Mouse (Mus musculus): ENCODE measurements around the gene Syt1. TPM values are rescaled to one million over a fixed set of nuclear protein-coding genes. Genes with fewer than 3 reads are reported as not detected.

Syt1 gene
- polyA plus RNA-seq, 1 experiment from 2014 or later, result 0.07 TPM

DNA sequence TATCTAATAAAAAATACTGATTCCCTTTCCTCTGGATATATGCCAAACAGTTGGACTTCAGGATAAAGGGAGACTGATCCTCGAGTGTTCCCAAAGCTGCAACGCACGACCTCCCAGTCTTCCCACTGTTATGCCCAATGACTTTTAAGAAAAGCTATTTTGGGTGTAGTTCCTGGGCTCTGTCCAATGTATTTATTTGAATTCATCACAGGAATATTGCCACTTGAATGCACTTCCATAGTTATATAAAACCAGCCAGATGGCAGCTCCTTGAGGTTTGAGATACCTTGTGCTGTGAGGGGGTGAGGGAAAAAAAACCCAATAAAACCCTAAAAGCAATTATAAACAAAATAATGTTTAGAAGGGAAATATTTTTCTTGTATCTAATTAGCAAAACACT, 285.9 kb downstream of the Syt1 start:
- WGBS (ENCODE audit: insufficient replicate concordance), result 73% methylated on average over 3 of the region's 3 CpGs
- Histone ChIP-seq H3K27me3 (ENCODE audit: insufficient read depth, low read length) (no peaks in the 10 kb centered on the region), H3K4me1 (ENCODE audit: insufficient read depth) (no peaks in the 10 kb centered on the region), H3K9me3 (ENCODE audit: low read length) (0 out of 2 replicates have a peak, but pooled peaks cover 2% of the 10 kb centered on the region), H3K4me3 (ENCODE audit: low read depth, low read length) (no peak overlapping the region), H3K27ac (ENCODE audit: low read depth) (no peak overlapping the region), H3K36me3 (replicated peaks; ENCODE audit: insufficient read depth, low read length) (no peaks in the 10 kb centered on the region), H3K9ac (replicated peaks) (no peak overlapping the region), H3K4me2 (ENCODE audit: low read depth, low read length) (no peak overlapping the region)
- TF ChIP-seq EP300 (IDR thresholded peaks at IDR 0.05; ENCODE audit: low read depth) (no peak), CTCF (IDR thresholded peaks at IDR 0.05; ENCODE audit: low read depth) (no peak)
- ATAC-seq (no peak), DNase-seq (no peak)

DNA sequence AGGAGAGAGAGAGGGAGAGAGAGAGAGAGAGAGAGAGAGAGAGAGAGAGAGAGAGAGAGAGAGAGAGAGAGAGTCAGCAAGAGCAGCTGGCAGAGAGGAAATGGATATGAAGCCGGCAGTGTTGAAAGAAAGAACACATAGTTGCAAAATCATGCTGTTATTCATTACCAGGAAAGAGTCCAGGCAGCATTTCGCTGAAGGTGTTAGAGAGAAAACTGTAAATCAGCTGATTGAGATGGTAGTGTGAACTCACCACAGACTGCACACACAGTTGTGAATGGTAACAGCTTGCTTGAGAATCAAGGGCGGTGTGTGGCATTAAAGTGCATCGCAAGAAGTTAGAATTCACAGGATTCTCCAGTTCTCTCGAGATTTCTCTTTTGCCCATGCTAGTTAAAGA, 300.3 kb downstream of the Syt1 start:
- ATAC-seq, result peak; percentile 72
- no peaks in the 10 kb centered on the region for H3K9me3 ChIP-seq (ENCODE audit: low read length)
- H3K4me2 ChIP-seq (ENCODE audit: low read depth, low read length), result no peak overlapping the region
- 50% methylated on average over 5 of the region's 5 CpGs for WGBS (ENCODE audit: insufficient replicate concordance)
- H3K36me3 ChIP-seq (replicated peaks; ENCODE audit: insufficient read depth, low read length), result no peaks in the 10 kb centered on the region
- H3K27ac ChIP-seq (ENCODE audit: low read depth), result no peak overlapping the region
- H3K4me3 ChIP-seq (ENCODE audit: low read depth, low read length), result no peak overlapping the region
- H3K27me3 ChIP-seq (ENCODE audit: insufficient read depth, low read length), result no peaks in the 10 kb centered on the region
- no peak for DNase-seq
- no peaks in the 10 kb centered on the region for H3K4me1 ChIP-seq (ENCODE audit: insufficient read depth)
- no peak for TF ChIP-seq CTCF (IDR thresholded peaks at IDR 0.05; ENCODE audit: low read depth)
- TF ChIP-seq EP300 (IDR thresholded peaks at IDR 0.05; ENCODE audit: low read depth), result no peak
- no peak overlapping the region for H3K9ac ChIP-seq (replicated peaks)

- peak; percentile 55 for DNase-seq
- Histone ChIP-seq H3K9ac (replicated peaks) (no peak overlapping the region), H3K4me3 (ENCODE audit: low read depth, low read length) (no peak overlapping the region), H3K36me3 (replicated peaks; ENCODE audit: insufficient read depth, low read length) (no peaks in the 10 kb centered on the region), H3K27ac (ENCODE audit: low read depth) (no peak overlapping the region), H3K9me3 (ENCODE audit: low read length) (no peaks in the 10 kb centered on the region), H3K4me2 (ENCODE audit: low read depth, low read length) (no peak overlapping the region), H3K4me1 (ENCODE audit: insufficient read depth) (no peaks in the 10 kb centered on the region), H3K27me3 (ENCODE audit: insufficient read depth, low read length) (no peaks in the 10 kb centered on the region)
- ATAC-seq, result peak; percentile 74
- WGBS (ENCODE audit: insufficient replicate concordance), result 60% methylated on average over 3 of the region's 3 CpGs
- TF ChIP-seq EP300 (IDR thresholded peaks at IDR 0.05; ENCODE audit: low read depth), result no peak
- TF ChIP-seq CTCF (IDR thresholded peaks at IDR 0.05; ENCODE audit: low read depth), result no peak
Observed at GRCm38 (mm10) chr10:108705658-108706057, 305.1 kb downstream of the Syt1 start.

DNA sequence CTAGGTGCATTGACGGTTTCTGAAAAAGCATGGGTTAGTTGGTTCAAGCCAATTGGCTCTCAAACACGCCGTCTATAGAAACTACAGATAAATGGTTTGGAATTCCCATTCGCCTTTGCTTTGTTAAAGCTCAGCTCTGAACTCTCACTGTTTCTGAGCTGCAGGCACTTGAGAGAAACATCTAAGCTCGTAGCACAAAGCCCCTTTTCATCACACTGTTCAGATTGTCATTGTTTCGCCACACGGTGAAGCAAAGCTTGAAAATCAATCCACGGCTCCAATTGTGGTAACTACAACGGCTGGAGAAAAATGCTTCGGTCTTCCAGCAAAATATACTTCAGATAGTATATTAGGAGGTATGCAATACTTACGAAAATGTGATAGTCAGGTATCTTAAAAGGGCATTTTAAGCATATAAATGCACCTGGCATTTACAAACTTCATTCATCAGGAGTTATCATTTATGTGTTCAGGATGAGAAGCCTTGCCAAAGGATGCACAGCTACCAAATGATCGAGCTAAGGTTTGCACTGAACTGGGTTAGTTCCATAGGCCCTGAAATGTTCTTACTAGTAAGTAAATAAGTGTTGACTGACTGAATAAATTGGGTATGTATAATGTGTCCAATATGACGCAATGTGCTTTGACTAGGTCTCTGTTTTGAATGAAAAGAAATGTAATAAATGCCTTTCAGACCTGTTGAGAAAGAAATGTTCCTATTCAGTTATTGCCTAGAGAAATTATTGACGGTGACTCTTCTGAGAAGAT, 309.2 kb downstream of the Syt1 start:
- Histone ChIP-seq H3K9me3 (ENCODE audit: low read length) (no peaks in the 10 kb centered on the region), H3K9ac (replicated peaks) (no peak overlapping the region), H3K36me3 (replicated peaks; ENCODE audit: insufficient read depth, low read length) (no peaks in the 10 kb centered on the region), H3K27me3 (ENCODE audit: insufficient read depth, low read length) (no peaks in the 10 kb centered on the region), H3K27ac (ENCODE audit: low read depth) (no peak overlapping the region), H3K4me1 (ENCODE audit: insufficient read depth) (no peaks in the 10 kb centered on the region), H3K4me3 (ENCODE audit: low read depth, low read length) (no peak overlapping the region), H3K4me2 (ENCODE audit: low read depth, low read length) (no peak overlapping the region)
- WGBS (ENCODE audit: insufficient replicate concordance), result 76% methylated on average over 14 of the region's 14 CpGs
- DNase-seq (no peak), ATAC-seq (no peak)
- no peak for TF ChIP-seq EP300 (IDR thresholded peaks at IDR 0.05; ENCODE audit: low read depth)
- no peak for TF ChIP-seq CTCF (IDR thresholded peaks at IDR 0.05; ENCODE audit: low read depth)

DNA sequence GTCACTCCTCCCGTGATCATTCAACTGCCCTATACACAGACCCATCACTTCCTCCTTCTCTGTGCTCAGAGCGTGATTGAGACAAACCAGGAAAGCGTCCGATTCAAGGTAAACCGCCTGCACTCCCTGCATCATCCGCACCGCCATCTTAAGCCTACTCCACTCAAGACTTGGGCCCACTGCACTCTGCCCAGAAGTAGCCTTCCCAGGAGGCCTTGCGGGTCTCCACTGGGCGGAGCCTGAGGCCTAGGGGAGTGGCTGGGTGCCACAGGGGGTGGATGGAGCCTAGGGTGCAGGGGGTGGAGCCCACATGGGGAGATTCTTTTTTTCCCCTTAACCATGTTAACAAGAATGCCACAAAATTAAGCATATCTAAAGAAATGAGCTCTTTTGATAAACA, 310.8 kb downstream of the Syt1 start, which contains the start of gene Gm5136:
Gene Gm5136 (minus strand): TSS at position 215 of the 400 bp plus-strand sequence.
- 84% methylated on average over 9 of the region's 9 CpGs for WGBS (ENCODE audit: insufficient replicate concordance)
- no peak for ATAC-seq
- Histone ChIP-seq H3K27me3 (ENCODE audit: insufficient read depth, low read length) (no peaks in the 10 kb centered on the region), H3K4me3 (ENCODE audit: low read depth, low read length) (no peak within 1 kb of the TSS), H3K27ac (ENCODE audit: low read depth) (no peak within 1 kb of the TSS), H3K4me2 (ENCODE audit: low read depth, low read length) (no peak within 1 kb of the TSS), H3K36me3 (replicated peaks; ENCODE audit: insufficient read depth, low read length) (no peaks in the 10 kb centered on the region), H3K9ac (replicated peaks) (no peak within 1 kb of the TSS), H3K9me3 (ENCODE audit: low read length) (no peaks in the 10 kb centered on the region), H3K4me1 (ENCODE audit: insufficient read depth) (no peaks in the 10 kb centered on the region)
- no peak for DNase-seq
- TF ChIP-seq CTCF (IDR thresholded peaks at IDR 0.05; ENCODE audit: low read depth) (no peak), EP300 (IDR thresholded peaks at IDR 0.05; ENCODE audit: low read depth) (no peak)

GRCm38 (mm10) chr10:108697062-108697461, 313.7 kb downstream of the Syt1 start:
- no peak for ATAC-seq

More at GRCm38 (mm10) chr10:108697062-108697461, 313.7 kb downstream of the Syt1 start:
- DNase-seq, result no peak
- Histone ChIP-seq H3K4me3 (ENCODE audit: low read depth, low read length) (no peak overlapping the region), H3K27me3 (ENCODE audit: insufficient read depth, low read length) (no peaks in the 10 kb centered on the region), H3K4me2 (ENCODE audit: low read depth, low read length) (no peak overlapping the region), H3K36me3 (replicated peaks; ENCODE audit: insufficient read depth, low read length) (no peaks in the 10 kb centered on the region), H3K4me1 (ENCODE audit: insufficient read depth) (no peaks in the 10 kb centered on the region), H3K9ac (replicated peaks) (no peak overlapping the region), H3K27ac (ENCODE audit: low read depth) (no peak overlapping the region), H3K9me3 (ENCODE audit: low read length) (no peaks in the 10 kb centered on the region)
- TF ChIP-seq CTCF (IDR thresholded peaks at IDR 0.05; ENCODE audit: low read depth), result no peak
- no peak for TF ChIP-seq EP300 (IDR thresholded peaks at IDR 0.05; ENCODE audit: low read depth)
- WGBS (ENCODE audit: insufficient replicate concordance), result 55% methylated on average over 5 of the region's 5 CpGs
